Mouse (Mus musculus): Measurements from ENCODE around the gene Kpna3. TPM values are rescaled to one million over a fixed set of nuclear protein-coding genes. Genes with fewer than 3 reads are reported as not detected.
"Not testable (repeated sequence)": the region's sequence is repeated elsewhere in the genome, so short reads cannot be mapped to it uniquely, and the experiment has no call there.

Gene Kpna3
- polyA plus RNA-seq, 2 experiments from 2014 or later: 40.5 to 42.7 TPM

DNA sequence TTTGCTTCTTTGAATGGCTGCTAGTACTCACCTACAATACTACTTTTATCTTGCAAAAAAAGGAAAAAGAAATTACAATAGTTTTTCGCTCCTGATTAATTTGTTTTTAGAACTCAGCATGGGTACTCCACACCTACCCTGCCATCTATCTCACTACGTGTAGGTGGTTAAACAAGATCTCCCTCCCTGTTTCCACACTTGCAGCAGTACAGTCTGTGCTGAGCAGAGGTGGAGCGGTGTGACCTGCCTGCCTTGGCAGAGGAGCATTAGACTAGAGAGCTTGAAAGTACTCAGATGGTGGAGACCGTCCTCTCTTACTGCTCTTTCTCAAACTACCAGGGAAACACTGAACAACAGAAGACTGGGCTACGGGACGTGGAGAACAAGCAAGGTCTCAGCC lies 44.9 kb downstream of the Kpna3 start:
- ATAC-seq: no peak

DNA sequence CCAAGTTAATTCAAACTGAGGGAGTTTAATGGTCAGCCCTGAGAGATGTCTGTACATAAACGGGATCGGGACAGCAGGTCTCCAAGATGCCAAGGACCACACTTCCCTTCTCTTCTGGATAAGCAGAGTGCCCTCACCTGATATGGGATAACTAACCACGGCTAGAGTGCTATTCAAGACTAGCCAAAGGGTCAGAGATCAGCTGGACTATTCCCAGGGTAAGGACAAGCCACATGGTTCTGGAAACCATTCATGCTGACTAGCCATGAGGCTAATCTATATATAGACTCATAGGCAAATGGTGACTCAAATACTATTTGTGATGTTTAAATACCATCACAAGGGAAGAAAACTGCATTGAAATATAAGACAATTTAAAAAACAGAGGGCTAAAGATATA lies 49.1 kb downstream of the Kpna3 start:
- no peak for ATAC-seq

DNA sequence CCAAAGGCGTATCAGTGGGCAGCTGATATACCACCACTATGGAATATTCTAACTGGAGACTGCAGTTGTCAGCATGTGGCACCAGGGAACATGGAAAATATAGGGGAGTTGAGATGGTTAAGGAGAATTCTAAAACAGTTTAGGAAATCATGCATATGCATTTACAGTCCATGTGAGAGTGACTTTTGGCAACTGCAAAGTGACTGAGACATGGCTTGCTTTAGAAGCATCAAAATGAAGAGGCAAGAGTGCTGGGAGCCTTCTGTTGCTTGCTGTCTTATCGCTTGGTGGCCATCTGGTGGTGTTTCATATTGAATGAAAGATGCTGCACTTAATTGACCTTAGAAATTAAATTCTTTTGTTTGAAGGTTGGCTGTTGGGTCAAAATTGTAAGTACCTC lies 72.4 kb downstream of the Kpna3 start:
- ATAC-seq: no peak

DNA sequence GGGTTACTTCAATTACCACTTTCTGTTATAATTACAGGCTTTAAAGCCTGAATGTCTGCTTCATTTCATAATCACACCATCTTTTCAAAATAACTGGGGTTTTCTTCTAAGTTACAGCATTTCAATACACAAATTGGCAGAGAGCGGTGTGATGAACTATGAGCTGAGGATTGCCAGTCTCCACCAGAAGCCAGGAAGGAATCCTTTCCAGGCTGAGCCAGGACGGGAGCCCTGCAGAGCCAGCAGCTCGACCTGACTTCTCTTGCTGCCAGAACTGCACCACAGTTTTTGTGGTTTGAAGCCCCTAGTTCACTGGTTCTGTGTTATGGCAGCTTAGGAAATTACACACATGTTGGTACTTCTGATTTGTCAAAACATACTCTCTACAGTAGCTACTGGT lies 75.0 kb downstream of the Kpna3 start:
- no peak for ATAC-seq

DNA sequence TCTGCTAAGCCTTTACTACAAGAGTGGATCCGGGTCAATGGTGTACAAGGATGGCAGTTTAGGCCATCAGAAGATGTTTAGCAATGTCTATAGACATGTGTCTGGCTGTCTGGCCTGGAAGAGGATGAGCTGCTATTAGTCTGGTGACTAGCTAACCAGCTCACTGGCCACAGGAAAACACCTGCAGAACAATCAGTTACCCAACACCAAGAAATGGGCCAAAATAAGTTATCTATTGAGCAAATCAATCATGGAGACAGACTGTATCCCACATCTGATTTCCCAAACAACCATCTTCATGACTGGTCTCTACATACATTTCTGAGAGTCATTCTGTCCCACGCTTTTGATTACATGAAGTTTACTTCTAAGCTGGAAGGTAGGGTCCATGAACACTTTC lies 75.9 kb downstream of the Kpna3 start:
- no peak for ATAC-seq

DNA sequence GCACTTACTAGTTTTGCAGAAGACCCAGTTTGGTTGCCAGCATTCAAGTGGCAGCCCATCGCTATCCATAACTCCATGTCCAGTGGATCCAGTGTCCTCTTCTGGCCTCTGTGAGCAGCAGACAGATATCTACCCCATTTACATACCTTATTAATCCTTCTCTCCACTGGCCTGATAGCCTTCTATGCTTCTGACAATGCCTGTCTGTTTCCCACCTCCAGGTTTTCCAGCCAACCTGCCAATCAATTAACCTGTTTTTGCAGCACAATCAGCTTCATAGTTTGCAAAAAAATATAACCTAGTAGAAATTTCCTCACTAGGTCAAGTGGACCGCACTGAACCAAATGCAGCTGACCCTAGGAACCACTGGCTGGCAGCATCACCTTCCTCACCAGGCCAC lies 77.4 kb downstream of the Kpna3 start:
- ATAC-seq: no peak

DNA sequence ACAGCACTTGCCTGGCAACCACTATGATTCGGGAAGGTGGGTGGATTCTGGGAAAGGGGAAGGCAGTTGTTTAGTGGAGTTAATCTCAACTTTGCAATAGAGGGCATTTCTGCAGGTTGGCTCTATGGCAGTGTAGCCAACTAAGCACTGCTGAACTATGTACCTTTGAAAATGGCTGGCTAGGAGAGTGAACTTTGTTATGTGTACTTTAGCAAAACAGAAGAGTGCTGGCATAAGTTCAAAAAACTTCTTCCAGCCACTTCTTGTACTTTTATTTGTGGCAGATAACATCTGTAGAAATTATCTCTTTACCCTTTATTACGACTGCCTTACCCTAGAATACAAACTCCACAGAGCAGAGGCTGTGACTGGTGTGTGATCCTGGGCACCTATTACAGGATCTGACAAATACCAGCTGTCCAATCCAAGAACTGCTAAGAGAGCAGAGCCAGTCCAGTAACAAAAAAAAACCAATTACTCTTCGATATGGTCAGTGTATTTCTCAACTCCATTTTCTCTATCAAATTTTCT lies 78.6 kb downstream of the Kpna3 start:
- no peak for ATAC-seq

DNA sequence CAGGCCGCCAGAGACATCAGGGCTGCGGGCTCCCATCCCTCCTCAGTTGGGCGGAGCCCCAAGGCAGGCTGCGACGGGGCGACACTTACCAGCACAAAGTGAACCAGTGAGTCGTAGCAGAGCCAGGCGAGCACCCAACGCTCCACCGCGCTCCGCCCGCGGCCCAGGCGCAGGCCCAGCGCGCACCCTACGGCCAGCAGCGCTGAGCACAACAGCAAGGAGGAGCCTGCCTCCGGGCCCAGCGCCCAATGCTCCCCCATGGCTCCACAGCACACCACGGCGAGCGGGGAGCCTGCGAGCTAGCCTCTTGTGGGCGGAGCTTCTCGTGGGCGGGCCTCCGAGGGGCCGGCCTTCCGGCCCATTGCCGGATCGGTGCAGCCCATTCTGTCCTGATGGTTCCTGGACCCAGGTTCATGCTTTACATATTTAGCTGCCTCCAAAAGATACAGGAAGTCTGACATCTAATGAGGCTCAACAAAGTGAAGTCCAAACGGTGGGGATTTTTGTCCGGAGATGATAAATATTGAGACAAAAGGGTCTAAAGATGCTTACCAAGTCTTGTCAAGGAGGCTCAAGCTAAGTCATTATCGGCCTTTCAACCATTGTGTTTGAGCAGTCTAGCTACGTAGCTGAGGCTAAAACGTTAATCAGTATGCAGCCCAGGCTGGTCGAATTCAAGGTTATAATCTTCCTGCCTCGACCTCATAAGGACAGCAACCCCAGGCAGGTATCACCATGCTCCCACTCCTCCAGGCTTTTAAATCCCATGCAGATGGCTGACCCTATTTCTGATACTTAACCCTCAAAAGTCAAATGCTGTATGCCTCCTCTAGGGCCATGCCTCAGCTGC lies 79.3 kb downstream of the Kpna3 start, which contains the start of gene Ebpl:
Gene Ebpl, minus strand, starts transcription at position 309 of the 850 bp plus-strand sequence.
- ATAC-seq: peak; percentile 91

DNA sequence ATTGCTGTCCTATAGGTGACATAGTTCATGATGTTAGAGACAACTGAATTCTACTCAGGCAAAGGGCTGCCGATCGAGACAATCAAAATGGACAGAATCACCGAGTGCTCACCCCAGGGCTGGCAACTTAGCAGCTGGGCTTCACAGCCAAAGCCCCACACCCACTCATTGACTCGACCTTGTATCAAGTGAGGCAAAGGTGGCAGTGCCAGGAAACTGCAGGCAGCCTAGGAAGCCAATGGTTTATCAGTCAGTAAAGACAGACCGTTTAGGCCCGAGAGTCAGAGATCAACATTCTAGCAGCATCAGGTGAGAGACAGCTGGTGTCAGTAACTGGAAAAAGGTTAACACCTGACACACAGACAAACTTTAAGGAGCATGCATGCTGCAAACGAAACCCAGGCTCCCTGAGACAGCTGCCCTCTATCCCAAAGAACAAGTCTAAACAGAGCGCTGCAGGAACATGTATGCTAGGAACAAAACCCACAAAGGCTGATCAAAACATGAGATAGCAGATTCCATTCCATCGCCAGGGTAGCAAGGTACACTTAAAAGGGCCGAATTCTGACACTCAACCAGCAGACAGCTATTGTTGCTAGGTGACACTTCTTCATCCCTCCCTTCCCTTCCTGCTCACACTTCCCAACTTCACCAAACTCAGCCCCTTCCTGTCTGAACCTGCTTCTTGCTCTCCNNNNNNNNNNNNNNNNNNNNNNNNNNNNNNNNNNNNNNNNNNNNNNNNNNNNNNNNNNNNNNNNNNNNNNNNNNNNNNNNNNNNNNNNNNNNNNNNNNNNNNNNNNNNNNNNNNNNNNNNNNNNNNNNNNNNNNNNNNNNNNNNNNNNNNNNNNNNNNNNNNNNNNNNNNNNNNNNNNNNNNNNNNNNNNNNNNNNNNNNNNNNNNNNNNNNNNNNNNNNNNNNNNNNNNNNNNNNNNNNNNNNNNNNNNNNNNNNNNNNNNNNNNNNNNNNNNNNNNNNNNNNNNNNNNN lies 85.1 kb downstream of the Kpna3 start:
- no peak for ATAC-seq

DNA sequence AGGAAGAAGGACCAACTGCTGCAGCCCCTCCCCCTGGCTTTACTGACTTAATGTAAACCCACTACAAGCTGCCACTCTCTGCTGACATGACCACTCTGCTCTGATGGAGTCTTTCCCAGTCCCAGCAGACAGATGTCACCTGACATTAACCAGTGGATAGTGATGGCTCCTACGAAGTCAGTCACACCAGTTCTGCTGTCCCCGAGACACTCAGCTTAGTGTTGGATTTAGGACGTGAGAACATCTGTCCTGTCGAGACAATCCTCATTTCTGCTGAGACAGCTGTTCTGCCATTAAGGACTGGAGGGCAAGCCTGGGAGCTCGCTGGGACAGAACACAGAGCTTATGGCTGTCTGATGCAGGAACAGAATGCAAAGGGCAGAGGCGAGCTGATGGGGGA lies 88.9 kb downstream of the Kpna3 start:
- ATAC-seq: no peak

DNA sequence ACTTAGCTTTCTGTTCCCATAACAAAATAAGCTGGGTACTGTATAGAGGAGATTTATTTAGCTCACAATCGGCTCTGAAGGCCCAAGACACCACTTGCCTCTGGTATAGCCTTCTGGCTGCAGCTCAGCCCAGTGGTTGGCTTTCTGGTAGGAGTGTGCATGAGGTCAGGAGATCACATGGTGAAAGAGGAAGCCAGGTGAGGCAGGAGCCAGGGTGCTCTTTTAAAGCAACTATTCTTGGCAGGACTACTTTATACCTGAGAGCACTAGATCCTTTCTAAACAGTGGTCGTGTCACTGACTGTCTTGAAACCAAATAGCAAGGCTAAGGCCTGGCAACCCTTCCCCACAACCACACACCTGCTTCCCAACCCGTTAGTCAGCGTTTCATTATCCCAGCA lies 89.8 kb downstream of the Kpna3 start:
- no peak for ATAC-seq

DNA sequence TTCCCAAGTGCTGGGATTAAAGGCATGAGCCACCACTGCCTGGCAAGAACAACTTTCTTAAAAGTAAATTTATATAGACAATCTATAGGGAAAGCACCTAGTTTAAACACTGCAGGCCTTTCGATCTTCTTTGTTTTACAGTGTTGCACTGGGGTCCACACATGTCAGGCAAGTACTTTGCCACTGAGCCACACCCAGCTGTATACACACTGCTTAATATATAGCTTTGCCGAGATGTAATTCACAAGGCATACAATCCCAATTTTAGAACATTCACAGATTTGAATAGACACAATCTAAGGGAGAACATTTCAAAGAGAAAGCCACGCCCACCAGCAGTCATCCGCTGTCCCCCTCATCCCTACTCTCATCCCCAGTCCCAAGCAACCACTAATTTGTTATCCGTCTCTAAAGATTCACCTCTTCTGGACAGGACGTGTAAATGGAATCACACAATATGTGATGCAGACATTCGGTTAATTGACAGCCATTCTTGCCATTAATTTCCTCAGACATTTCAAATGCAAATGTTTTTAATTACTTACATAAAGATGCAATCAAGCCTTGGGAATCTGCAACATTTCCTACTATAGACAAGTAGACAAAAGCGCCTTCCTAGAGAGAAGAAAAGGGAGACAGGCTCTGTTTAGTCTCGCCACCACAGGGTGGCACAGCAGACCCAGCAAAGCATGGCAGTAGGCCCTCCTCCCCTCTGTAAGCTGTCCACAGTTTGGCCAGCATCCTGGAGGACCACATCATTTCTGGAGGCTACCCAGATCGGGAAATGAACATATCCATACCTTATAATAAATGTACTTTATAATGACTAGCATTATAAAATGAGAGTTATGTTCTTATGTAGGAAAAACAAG lies 92.6 kb downstream of the Kpna3 start:
- ATAC-seq: no peak

DNA sequence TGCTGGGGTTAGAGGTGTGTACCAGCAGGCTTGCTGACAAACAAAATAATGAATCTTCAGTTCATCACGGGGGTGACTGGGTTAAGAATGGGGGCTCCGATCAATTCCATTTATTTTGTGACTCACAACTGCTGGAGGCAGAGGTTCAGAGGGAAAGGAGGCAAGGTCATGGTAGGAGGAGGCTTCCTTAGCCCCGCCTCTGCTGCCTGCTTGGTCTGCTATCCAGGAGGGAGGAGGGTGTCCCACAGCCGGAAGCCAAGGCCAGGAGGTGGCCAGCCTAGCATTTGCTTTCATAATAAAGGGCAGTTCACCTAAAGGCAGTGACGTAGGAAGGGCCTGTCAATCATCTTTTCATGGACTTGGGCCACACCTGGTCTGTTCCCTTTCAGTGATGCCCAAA lies 95.1 kb downstream of the Kpna3 start:
- ATAC-seq: no peak

DNA sequence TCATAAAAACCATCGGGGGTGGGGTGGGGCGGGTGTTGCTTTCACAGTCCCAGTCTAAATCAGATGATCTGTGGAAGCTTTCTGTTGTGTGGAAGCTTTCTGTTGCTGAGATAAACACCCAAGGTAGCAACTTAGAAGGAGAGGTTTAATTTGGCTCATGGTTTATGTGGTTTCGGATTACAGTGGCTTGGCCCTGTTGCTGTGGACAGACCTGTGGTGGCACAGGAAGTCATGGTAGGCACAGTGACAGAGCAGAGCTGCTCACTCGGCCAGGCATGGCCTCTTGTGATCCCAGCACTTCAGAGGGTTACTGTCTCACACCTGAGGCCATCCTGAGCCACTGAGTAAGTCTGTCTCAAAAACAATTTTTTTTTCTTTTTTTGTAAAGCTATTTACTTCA lies 100.3 kb downstream of the Kpna3 start:
- no peak for ATAC-seq

DNA sequence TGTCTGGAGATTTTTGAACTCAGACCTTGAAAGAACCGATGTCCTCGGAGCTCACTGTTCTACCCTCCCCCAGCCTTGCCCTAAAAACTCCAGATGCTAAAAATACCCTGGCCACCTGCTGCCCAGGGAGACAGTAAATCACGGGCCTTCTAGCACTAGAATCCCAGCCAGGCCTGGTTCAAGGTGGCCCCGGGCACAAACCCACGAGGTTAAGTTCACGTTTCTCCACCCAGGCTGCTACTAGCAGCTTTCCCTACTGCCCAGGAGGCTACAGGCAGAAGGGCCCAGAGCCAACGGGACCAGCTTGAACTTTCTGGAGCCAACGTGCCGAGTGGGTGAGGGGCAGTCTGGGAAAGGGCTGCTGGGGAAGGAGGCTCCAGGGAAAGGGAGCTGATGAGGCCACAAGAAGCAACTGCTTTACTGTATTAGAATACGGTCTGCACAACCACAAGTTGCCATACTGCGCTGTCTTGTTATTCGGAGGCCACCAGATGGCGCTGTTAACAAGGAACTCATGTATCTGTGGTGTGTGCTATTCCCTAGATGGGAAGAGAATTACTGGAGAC lies 108.6 kb downstream of the Kpna3 start:
- ATAC-seq: peak; percentile 37

DNA sequence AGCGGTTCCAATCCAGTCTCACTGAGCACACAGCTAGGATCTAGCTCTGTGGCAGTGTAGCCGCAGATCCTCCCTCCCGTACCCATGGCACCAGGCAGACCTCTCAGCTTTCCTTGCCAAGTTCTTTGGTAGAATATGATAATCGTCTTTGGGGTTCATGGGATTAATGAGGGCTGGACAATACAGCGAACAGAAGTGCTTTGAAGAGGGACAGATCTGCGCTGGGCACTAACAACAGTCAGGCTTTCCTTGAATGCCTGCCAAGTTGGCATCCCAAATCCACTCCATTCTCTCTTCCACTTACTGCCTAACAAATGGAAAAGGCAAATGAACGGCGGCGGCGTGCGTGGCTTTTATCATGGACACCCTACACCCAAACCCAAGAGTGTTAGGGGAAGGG lies 109.1 kb downstream of the Kpna3 start:
- ATAC-seq: no peak

DNA sequence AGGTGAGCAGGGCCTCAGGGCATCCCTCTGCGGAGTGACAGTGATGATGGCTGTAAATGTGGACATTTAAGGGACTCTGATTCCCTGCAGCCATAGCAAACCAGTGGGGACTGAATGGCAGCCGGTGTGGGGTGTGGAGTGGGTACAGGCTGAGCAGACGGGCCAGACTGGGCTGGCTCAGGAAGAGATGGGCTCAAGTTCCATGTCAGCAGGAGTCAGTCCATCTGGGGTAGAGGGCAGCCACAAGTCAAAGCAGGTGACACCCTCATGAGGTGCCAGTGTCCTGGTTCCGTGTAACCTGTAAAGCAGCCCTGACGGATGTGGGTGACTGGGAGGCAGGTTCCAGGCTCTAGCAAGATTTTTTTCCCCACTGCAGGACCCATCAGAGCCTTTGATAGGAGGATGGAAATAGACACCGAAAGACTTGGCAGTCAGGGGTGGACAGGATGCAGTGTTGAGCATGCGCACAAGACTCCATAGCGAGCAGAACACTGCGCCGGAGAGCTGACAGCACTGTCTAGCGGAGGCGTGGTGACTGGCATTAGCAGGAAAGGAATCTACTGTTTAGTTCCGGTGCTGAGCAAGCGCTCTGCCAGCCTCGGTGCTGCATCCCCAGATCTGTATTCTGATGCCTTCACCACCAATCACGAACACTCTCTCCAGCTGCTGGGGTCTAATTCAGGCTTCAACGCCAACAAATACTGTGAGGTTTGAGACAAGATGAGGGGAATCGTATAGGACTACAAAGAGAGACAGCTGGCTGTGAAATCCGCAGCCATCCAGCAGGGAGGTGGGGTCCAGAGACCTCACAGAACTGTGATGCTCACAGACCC lies 111.8 kb downstream of the Kpna3 start:
- ATAC-seq: peak; percentile 84

DNA sequence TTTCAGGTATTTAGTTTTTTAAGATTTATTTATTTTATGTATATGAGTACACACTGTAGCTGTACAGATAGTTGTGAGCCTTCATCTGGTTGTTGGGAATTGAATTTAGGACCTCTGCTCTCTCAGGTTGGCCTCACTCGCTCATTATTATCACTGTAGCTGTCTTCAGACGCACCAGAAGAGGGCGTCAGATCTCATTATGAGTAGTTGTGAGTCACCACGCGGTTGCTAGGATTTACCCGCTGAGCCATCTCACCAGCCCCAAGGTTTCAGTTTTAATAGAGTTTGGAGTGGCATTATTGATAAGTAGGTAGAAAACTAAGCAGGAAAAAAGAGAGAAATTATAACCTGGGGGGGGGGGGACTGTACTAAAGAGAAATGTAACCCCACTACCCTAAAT lies 112.7 kb downstream of the Kpna3 start:
- not testable (repeated sequence) for ATAC-seq

DNA sequence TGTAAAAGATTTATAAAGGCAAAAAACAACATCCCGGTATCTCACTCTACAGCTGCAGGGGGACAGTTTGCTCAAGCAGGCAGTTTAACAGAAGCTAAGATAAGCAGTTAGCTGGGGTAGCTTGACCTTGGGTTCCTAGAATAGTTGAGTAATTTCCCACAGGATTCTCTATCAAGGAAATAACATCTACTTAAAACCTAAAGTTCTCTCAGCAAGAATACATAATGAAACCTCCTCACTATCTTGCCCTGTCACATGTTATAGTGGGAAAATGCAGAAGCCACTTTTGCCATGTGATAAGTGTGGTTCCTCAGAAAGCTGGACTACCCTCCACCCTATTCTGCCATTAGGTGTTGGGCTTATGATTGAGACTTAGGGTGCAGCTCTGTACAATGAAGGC lies 116.9 kb downstream of the Kpna3 start:
- no peak for ATAC-seq

DNA sequence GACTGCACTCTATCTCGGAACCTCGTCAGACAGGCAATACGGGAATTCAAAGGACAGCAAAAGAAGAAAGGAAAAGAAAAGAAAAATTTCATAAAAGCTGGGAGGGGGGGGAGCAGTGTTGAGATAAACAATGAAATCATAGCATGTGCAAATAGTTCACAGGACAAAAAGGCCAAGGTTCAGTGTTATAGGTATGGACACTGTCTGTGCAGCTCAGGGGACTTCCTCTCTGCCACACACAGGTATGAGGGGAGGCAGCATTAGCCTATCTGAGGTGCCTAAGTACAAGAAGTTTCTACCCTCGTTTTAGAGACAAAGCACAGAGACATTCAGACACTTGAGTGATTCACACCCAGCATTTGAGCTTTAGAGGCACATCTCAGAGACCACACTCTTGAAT lies 118.5 kb downstream of the Kpna3 start:
- ATAC-seq: no peak

DNA sequence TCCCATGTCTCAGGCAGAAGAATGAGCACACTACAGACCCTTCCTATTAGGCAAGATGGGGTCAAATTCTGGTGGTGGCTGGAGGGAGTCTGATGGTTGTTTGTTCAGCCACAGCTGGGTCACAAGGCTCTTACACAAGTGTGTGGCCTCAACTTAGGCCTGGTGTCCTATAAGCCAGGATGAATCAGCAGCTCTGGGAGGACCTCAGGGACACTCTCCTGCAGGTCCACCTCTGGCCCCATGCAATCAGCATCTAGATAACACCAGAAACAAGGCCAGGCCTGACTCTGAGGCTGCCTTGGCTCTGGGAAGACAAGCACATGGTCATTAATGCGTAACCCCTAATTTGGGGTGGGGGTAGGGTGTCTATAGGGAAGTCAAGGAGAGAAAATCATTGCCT lies 118.9 kb downstream of the Kpna3 start:
- no peak for ATAC-seq
